Mouse (Mus musculus) 3T3-L1 (cell line): ENCODE results near the gene Emsy.
A peak's percentile ranks its signal among the peaks of the same experiment; 100 is the strongest.

Experiments
- DNase-seq: peaks from one replicate; pipeline ENCODE4 v3.0.0-alpha.2; 2015; ENCODE audit warnings: low read depth, low spot score

Emsy gene

GRCm38 (mm10) chr7:98656531-98657221 lies at the start of gene Emsy:
Emsy (minus strand) TSS chr7:98656783.
- DNase-seq: peak; percentile 98

GRCm38 (mm10) chr7:98704276-98704675 lies 47.7 kb upstream of the Emsy start:
- no peak for DNase-seq

GRCm38 (mm10) chr7:98703365-98703881 lies 46.8 kb upstream of the Emsy start:
- peak; percentile 22 for DNase-seq

GRCm38 (mm10) chr7:98702283-98703240 lies 46.0 kb upstream of the Emsy start, which contains the start of gene Thap12:
Thap12 (plus strand) TSS chr7:98703103.
- peak; percentile 94 for DNase-seq

- peak; percentile 19 for DNase-seq
Observed at GRCm38 (mm10) chr7:98701771-98702170, 45.2 kb upstream of the Emsy start.

GRCm38 (mm10) chr7:98698590-98698989 lies 42.0 kb upstream of the Emsy start:
- peak; percentile 68 for DNase-seq

GRCm38 (mm10) chr7:98698041-98698440 lies 41.5 kb upstream of the Emsy start:
- DNase-seq: no peak

GRCm38 (mm10) chr7:98697496-98697895 lies 40.9 kb upstream of the Emsy start:
- peak; percentile 57 for DNase-seq

- DNase-seq: peak; percentile 49
Observed at GRCm38 (mm10) chr7:98694046-98694445, 37.5 kb upstream of the Emsy start.

GRCm38 (mm10) chr7:98692761-98693546 lies 36.4 kb upstream of the Emsy start:
- DNase-seq: peak; percentile 69

GRCm38 (mm10) chr7:98690831-98691230 lies 34.2 kb upstream of the Emsy start:
- no peak for DNase-seq

- no peak for DNase-seq
Observed at GRCm38 (mm10) chr7:98690126-98690525, 33.5 kb upstream of the Emsy start.

- DNase-seq: no peak
Observed at GRCm38 (mm10) chr7:98685895-98686294, 29.3 kb upstream of the Emsy start.

- no peak for DNase-seq
Observed at GRCm38 (mm10) chr7:98682821-98683220, 26.2 kb upstream of the Emsy start.

GRCm38 (mm10) chr7:98680691-98681090 lies 24.1 kb upstream of the Emsy start:
- DNase-seq: no peak

- no peak for DNase-seq
Observed at GRCm38 (mm10) chr7:98678441-98678840, 21.9 kb upstream of the Emsy start.

GRCm38 (mm10) chr7:98677511-98677910 lies 20.9 kb upstream of the Emsy start:
- no peak for DNase-seq

GRCm38 (mm10) chr7:98674344-98674743 lies 17.8 kb upstream of the Emsy start:
- peak; percentile 64 for DNase-seq

- DNase-seq: no peak
Observed at GRCm38 (mm10) chr7:98672241-98672955, 15.8 kb upstream of the Emsy start.

GRCm38 (mm10) chr7:98671416-98671815 lies 14.8 kb upstream of the Emsy start:
- DNase-seq: no peak

- no peak for DNase-seq
Observed at GRCm38 (mm10) chr7:98670831-98671230, 14.2 kb upstream of the Emsy start.
